8 mouse cellular contexts compared by ENCODE assay signal in the genomic region with DNA sequence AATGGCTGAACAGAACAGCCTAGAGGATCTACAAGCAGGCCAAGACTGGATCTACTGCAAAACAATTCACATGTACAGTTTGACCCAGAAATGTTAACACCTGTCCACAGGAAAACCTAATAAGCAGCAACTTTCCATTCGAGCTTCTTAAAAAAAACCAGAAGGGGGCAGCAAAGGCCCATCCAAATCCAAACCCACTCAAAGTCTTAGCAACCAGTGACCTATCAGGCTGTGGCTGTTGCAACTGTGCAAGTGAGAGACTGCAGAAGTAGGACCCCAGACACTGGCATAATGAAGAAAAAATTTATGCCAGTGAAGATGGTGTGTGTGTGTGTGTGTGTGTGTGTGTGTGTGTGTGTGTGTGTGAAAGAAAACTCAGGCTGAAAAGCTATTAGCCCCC.
DNase-seq lines count a peak whose midpoint lies in the region; ATAC-seq lines count a peak whose summit lies in the region.
"Had no signal": no experiment of that assay in that cellular context is flagged by ENCODE, and none has a peak within 500 bp of the region (broad histone marks: within the 10 kb centered on the region; RNA-seq: fewer than 3 reads in every experiment).

No protein-coding gene starts in this region.

- H3K9me3 ChIP-seq in limb, embryonic 11.5 days (ENCODE audit: control insufficient read depth, low read length): no peaks in the 10 kb centered on the region
- H3K9me3 ChIP-seq: midbrain, embryonic 12.5 days had no signal

- no peaks in the 10 kb centered on the region for H3K27me3 ChIP-seq in limb, embryonic 11.5 days (ENCODE audit: control insufficient read depth, insufficient read depth, low read length)
- H3K27me3 ChIP-seq: midbrain, embryonic 12.5 days had no signal

- peak; percentile 63 to 72; a peak in 3 of 4 replicates for ATAC-seq in hematopoietic stem cell, adult 5-6 weeks (replicated peaks in 1 of 2; ENCODE audit: insufficient read depth in 1 of 2, low FRiP score in 2 of 2, low TSS enrichment in 1 of 2, low read depth in 1 of 2, poor library complexity in 2 of 2, severe bottlenecking in 2 of 2)
- no peak for ATAC-seq in limb, embryonic 11.5 days (ENCODE audit: insufficient number of reproducible peaks, low FRiP score, low TSS enrichment, low read depth)

- peak; percentile 42 to 64 for DNase-seq in right cerebral cortex, adult 2 months (ENCODE audit: low spot score in 2 of 2)
- DNase-seq in right cerebral cortex, postnatal 36 days (ENCODE audit: low spot score in 2 of 2): no peak
- DNase-seq in adrenal gland, postnatal 10 days: peak; percentile 59
- peak; percentile 79 for DNase-seq in embryo, embryonic 11 days
- peak; percentile 67 for DNase-seq in limb, embryonic 11.5 days (ENCODE audit: low spot score)
- DNase-seq in retina, embryonic 14.5 days (ENCODE audit: low spot score): peak; percentile 93

- H3K4me3 ChIP-seq in limb, embryonic 11.5 days (ENCODE audit: low read depth, low read length): no peak overlapping the region
- H3K4me3 ChIP-seq: midbrain, embryonic 12.5 days had no signal

- no peaks in the 10 kb centered on the region for H3K36me3 ChIP-seq in limb, embryonic 11.5 days (ENCODE audit: control insufficient read depth, insufficient read depth, low read length)
- H3K36me3 ChIP-seq: midbrain, embryonic 12.5 days had no signal

- no peak overlapping the region for H3K9ac ChIP-seq in limb, embryonic 11.5 days (ENCODE audit: low read length)
- H3K9ac ChIP-seq: midbrain, embryonic 12.5 days had no signal

- H3K27ac ChIP-seq in limb, embryonic 11.5 days (replicated peaks; ENCODE audit: low read depth, low read length): no peak overlapping the region
- H3K27ac ChIP-seq: midbrain, embryonic 12.5 days had no signal

- WGBS in limb, embryonic 11.5 days: 2% methylated on average over 1 of the region's 1 CpGs

- H3K4me2 ChIP-seq in limb, embryonic 11.5 days (ENCODE audit: low read depth, severe bottlenecking): no peak overlapping the region
- H3K4me2 ChIP-seq: midbrain, embryonic 12.5 days had no signal

- H3K4me1 ChIP-seq in limb, embryonic 11.5 days (ENCODE audit: control insufficient read depth, insufficient read depth, low read length): 0 out of 2 replicates have a peak, but pooled peaks cover 2% of the 10 kb centered on the region

Comparison
In these comparisons a context has a peak if more than half of its experiments do, and no peak if none do; other contexts are left out.
1. DNase-seq: peak in right cerebral cortex, adult 2 months (2 of 2), adrenal gland, postnatal 10 days (single experiment), embryo, embryonic 11 days (single experiment), limb, embryonic 11.5 days (single experiment) and retina, embryonic 14.5 days (single experiment); none in right cerebral cortex, postnatal 36 days (0 of 2).